Mouse (Mus musculus): ENCODE measurements around the gene Rnasel. TPM values are rescaled to one million over a fixed set of nuclear protein-coding genes. Genes with fewer than 3 reads are reported as not detected.
"Not testable (repeated sequence)": the region's sequence is repeated elsewhere in the genome, so short reads cannot be mapped to it uniquely, and the experiment has no call there.

The Rnasel gene
- polyA plus RNA-seq, 1 experiment from 2014 or later: 23.7 TPM

GRCm38 (mm10) chr1:153753725-153754464, 4.7 kb downstream of the Rnasel start:
- no peak for DNase-seq (ENCODE audit: low spot score)
- H3K9me3 ChIP-seq: no peaks in the 10 kb centered on the region
- H3K4me1 ChIP-seq (replicated peaks): peaks cover 27% of the 10 kb centered on the region
- WGBS: 77% methylated on average over 25 of the region's 25 CpGs
- no peak overlapping the region for H3K27ac ChIP-seq
- H3K4me3 ChIP-seq: no peak overlapping the region
- H3K27me3 ChIP-seq (ENCODE audit: insufficient read depth, poor library complexity, severe bottlenecking): 0 out of 2 replicates have a peak, but pooled peaks cover 3% of the 10 kb centered on the region
- H3K36me3 ChIP-seq: peaks cover 34% of the 10 kb centered on the region

- peaks cover 27% of the 10 kb centered on the region; the same call in 1 of the 2 replicates for H3K36me3 ChIP-seq
- WGBS: 90% methylated on average over 11 of the region's 11 CpGs
- no peak overlapping the region for H3K27ac ChIP-seq
Measured at GRCm38 (mm10) chr1:153764136-153764535, 14.9 kb downstream of the Rnasel start.

GRCm38 (mm10) chr1:153766298-153766697, 17.1 kb downstream of the Rnasel start:
- no peak overlapping the region for H3K27ac ChIP-seq
- H3K4me1 ChIP-seq (replicated peaks): no peaks in the 10 kb centered on the region
- no peak for DNase-seq (ENCODE audit: low spot score)
- H3K27me3 ChIP-seq (ENCODE audit: insufficient read depth, poor library complexity, severe bottlenecking): no peaks in the 10 kb centered on the region
- H3K36me3 ChIP-seq: peaks cover 12% of the 10 kb centered on the region; the same call in 1 of the 2 replicates
- H3K4me3 ChIP-seq: no peak overlapping the region
- 51% methylated on average over 8 of the region's 8 CpGs for WGBS
- H3K9me3 ChIP-seq: no peaks in the 10 kb centered on the region

More at GRCm38 (mm10) chr1:153764136-153764535, 14.9 kb downstream of the Rnasel start:
- H3K4me3 ChIP-seq: no peak overlapping the region
- DNase-seq (ENCODE audit: low spot score): no peak
- H3K9me3 ChIP-seq: no peaks in the 10 kb centered on the region
- no peaks in the 10 kb centered on the region for H3K27me3 ChIP-seq (ENCODE audit: insufficient read depth, poor library complexity, severe bottlenecking)
- no peaks in the 10 kb centered on the region for H3K4me1 ChIP-seq (replicated peaks)

GRCm38 (mm10) chr1:153767281-153767680, 18.1 kb downstream of the Rnasel start:
- no peaks in the 10 kb centered on the region for H3K27me3 ChIP-seq (ENCODE audit: insufficient read depth, poor library complexity, severe bottlenecking)
- no peaks in the 10 kb centered on the region for H3K9me3 ChIP-seq
- peaks cover 3% of the 10 kb centered on the region; the same call in 1 of the 2 replicates for H3K36me3 ChIP-seq
- no peak for DNase-seq (ENCODE audit: low spot score)
- H3K27ac ChIP-seq: no peak overlapping the region
- WGBS: 95% methylated on average over 1 of the region's 1 CpGs
- H3K4me1 ChIP-seq (replicated peaks): no peaks in the 10 kb centered on the region
- no peak overlapping the region for H3K4me3 ChIP-seq

- Histone ChIP-seq H3K9me3 (no peaks in the 10 kb centered on the region), H3K27me3 (ENCODE audit: insufficient read depth, poor library complexity, severe bottlenecking) (no peaks in the 10 kb centered on the region), H3K27ac (no peak overlapping the region), H3K4me1 (replicated peaks) (no peaks in the 10 kb centered on the region), H3K4me3 (no peak overlapping the region), H3K36me3 (no peaks in the 10 kb centered on the region)
- 90% methylated on average over 5 of the region's 5 CpGs for WGBS
- DNase-seq (ENCODE audit: low spot score): no peak
Measured at GRCm38 (mm10) chr1:153768465-153768864, 19.2 kb downstream of the Rnasel start.

DNA sequence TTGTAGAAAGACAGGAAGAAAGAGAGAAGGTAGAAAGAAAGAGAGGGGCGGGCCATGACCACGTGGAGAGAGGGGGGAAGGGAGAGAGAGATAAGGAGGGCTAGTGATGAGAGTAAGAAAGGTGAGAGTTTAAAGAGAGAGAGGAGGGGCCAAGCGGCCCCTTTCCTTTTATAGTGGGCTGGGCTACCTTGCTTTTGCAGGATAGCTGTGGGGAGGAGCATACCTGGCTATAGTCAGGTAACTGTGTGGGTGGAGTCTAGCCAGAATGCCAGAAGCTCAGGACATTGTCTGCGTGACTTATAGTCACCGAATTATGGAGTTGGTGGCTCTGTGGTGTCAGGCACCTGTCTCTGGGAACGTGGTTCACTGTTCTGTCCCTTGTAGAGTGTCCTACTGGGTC, 20.3 kb downstream of the Rnasel start:
- H3K4me1 ChIP-seq (replicated peaks); H3K27me3 ChIP-seq (ENCODE audit: insufficient read depth, poor library complexity, severe bottlenecking); H3K27ac ChIP-seq; H3K9me3 ChIP-seq; DNase-seq (ENCODE audit: low spot score); H3K36me3 ChIP-seq; H3K4me3 ChIP-seq: not testable (repeated sequence)
- 67% methylated on average over 6 of the region's 6 CpGs for WGBS

DNA sequence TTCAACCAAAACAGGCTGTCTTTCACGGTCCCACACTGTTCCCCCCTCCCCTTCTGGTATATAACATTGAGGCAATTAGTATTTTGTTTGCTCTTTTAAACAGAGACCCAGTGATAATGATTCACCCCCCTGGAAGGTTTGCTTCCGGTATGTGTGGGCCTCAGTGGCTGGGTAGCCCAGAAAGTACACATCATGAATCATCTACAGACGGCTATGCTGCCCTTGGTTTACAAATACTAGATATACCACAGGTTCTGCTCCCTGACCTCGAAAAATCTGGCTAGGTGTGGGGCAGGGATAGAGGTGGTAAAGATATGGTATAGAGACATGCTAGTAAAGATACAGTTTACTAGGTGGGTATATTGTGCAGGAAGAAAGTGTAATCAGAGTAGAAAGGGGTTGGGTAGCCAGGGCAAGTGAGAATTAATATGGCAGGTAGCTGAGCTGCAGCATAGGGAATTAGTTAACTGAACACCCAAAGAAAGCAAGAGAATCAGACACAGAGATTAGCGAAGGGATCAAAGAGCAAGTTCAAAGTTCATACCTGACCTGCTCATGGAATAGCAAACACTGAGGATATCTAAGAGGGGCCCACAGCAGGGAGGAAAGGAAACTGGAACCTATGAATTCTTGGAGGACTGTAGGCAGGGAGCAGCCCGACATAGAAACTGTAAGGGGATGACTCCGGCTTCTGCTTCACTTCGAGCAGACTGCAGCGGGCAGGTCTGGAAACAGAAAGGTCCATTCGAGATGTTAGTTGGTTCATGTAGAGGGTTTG, 21.0 kb downstream of the Rnasel start:
- 83% methylated on average over 10 of the region's 10 CpGs for WGBS

GRCm38 (mm10) chr1:153770776-153771167, 21.5 kb downstream of the Rnasel start:
- Histone ChIP-seq H3K36me3 (no peaks in the 10 kb centered on the region), H3K4me3 (no peak overlapping the region), H3K27me3 (ENCODE audit: insufficient read depth, poor library complexity, severe bottlenecking) (no peaks in the 10 kb centered on the region), H3K9me3 (no peaks in the 10 kb centered on the region), H3K27ac (no peak overlapping the region), H3K4me1 (replicated peaks) (no peaks in the 10 kb centered on the region)
- DNase-seq (ENCODE audit: low spot score): no peak
- WGBS: 86% methylated on average over 1 of the region's 1 CpGs

More for the DNA sequence above, 21.0 kb downstream of the Rnasel start:
- no peaks in the 10 kb centered on the region for H3K36me3 ChIP-seq
- H3K9me3 ChIP-seq: no peaks in the 10 kb centered on the region
- H3K27me3 ChIP-seq (ENCODE audit: insufficient read depth, poor library complexity, severe bottlenecking): no peaks in the 10 kb centered on the region
- H3K4me3 ChIP-seq: no peak overlapping the region
- DNase-seq (ENCODE audit: low spot score): no peak
- H3K27ac ChIP-seq: no peak overlapping the region
- H3K4me1 ChIP-seq (replicated peaks): no peaks in the 10 kb centered on the region

GRCm38 (mm10) chr1:153775174-153775573, 25.9 kb downstream of the Rnasel start:
- DNase-seq (ENCODE audit: low spot score): no peak

DNA sequence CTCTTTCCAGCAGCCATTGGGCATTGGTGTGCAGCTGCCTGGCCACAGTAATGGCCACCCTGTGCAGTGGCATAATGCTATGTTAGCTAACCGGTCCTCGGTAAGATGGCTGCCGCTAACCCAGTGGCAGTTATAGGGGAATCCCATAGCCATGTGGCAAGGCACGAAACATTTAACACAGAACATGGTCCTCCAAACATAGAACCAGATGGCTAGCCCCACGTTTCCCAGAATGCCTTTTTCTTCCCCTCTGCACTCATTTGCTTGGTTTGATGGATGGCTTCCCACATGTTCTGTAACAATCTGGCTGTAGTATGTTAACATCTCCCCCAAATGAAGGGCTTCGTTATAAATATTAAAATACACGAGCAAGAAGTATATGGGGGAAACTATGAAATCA, 27.0 kb downstream of the Rnasel start:
- Histone ChIP-seq H3K4me1 (replicated peaks) (no peaks in the 10 kb centered on the region), H3K27me3 (ENCODE audit: insufficient read depth, poor library complexity, severe bottlenecking) (no peaks in the 10 kb centered on the region), H3K27ac (no peak overlapping the region), H3K36me3 (no peaks in the 10 kb centered on the region), H3K9me3 (no peaks in the 10 kb centered on the region), H3K4me3 (no peak overlapping the region)
- DNase-seq (ENCODE audit: low spot score): no peak
- 90% methylated on average over 7 of the region's 7 CpGs for WGBS

More at GRCm38 (mm10) chr1:153775174-153775573, 25.9 kb downstream of the Rnasel start:
- Histone ChIP-seq H3K27me3 (ENCODE audit: insufficient read depth, poor library complexity, severe bottlenecking) (no peaks in the 10 kb centered on the region), H3K27ac (no peak overlapping the region), H3K9me3 (no peaks in the 10 kb centered on the region), H3K4me3 (no peak overlapping the region), H3K4me1 (replicated peaks) (no peaks in the 10 kb centered on the region), H3K36me3 (no peaks in the 10 kb centered on the region)
- 93% methylated on average over 6 of the region's 6 CpGs for WGBS

- Histone ChIP-seq H3K9me3 (no peaks in the 10 kb centered on the region), H3K36me3 (no peaks in the 10 kb centered on the region), H3K4me1 (replicated peaks) (no peaks in the 10 kb centered on the region), H3K4me3 (no peak overlapping the region), H3K27ac (no peak overlapping the region), H3K27me3 (ENCODE audit: insufficient read depth, poor library complexity, severe bottlenecking) (no peaks in the 10 kb centered on the region)
- no peak for DNase-seq (ENCODE audit: low spot score)
- WGBS: 90% methylated on average over 10 of the region's 10 CpGs
Measured at GRCm38 (mm10) chr1:153778205-153778604, 29.0 kb downstream of the Rnasel start.

DNA sequence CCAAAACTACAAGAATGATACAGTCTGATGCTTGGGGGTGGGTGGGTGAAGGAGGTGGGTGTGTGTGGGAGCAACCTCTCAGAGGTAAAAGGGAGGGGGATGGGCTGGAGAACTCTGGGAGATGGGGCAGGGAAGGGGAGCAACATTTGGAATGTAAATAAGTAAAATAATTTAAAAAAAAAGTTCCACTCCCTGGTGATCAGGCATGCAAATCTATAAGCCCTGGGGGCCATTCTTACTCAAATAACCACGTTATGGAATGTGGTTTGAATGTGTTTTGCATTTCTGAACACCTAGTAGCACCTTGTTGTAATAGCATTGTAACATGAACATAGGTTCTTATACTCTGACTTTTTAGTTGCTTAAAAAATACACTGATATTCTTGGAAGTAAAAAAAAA, 34.1 kb downstream of the Rnasel start:
- Histone ChIP-seq H3K4me3 (no peak overlapping the region), H3K27ac (no peak overlapping the region), H3K9me3 (no peaks in the 10 kb centered on the region), H3K27me3 (ENCODE audit: insufficient read depth, poor library complexity, severe bottlenecking) (no peaks in the 10 kb centered on the region), H3K36me3 (no peaks in the 10 kb centered on the region), H3K4me1 (replicated peaks) (no peaks in the 10 kb centered on the region)
- 52% methylated on average over 1 of the region's 1 CpGs for WGBS
- DNase-seq (ENCODE audit: low spot score): no peak

DNA sequence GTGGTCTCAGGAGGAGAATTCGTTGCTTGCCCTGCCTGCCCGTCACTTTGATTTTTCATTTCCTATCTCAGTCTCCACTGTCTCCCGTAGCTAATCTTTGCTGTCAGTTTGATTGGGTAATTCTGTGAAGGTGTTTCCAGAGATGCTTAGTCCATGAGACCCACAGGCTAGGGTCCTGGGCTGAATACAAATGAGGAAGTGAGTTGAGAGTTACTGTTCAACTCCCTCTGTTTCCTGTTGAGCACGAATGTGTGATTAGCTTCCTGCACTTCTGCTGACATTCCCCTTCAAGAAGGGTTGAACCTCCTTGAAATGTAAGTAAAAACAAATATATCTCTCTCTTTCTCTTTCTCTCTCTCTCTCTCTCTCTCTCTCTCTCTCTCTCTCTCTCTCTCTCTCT, 36.4 kb downstream of the Rnasel start:
- Histone ChIP-seq H3K4me3 (no peak overlapping the region), H3K9me3 (no peaks in the 10 kb centered on the region), H3K36me3 (no peaks in the 10 kb centered on the region), H3K27ac (no peak overlapping the region), H3K4me1 (replicated peaks) (no peaks in the 10 kb centered on the region), H3K27me3 (ENCODE audit: insufficient read depth, poor library complexity, severe bottlenecking) (no peaks in the 10 kb centered on the region)
- WGBS: 81% methylated on average over 4 of the region's 4 CpGs
- no peak for DNase-seq (ENCODE audit: low spot score)

All from hindbrain, embryonic 10.5 days (tissue).